Mouse (Mus musculus) mouse embryonic stem cell (cell line): ENCODE measurements around the gene Tbx2.

ENCODE experiments used
- in situ Hi-C, 2 experiments: fragments of 300-500 bp; cut with MboI; formaldehyde crosslinking; loops; 1 replicate in 1 of 2; 3 replicates in 1 of 2; pipeline ENCODE4 v1.14.3; 2019 to 2020; ENCODE audit warnings: low sequenced_read_pairs in 2 of 2, low pct_unique_long_range_greater_than_20kb in 1 of 2, mixed read lengths in 1 of 2; ENCODE audit not compliant: unreplicated experiment in 1 of 2

Tbx2 gene

DNA sequence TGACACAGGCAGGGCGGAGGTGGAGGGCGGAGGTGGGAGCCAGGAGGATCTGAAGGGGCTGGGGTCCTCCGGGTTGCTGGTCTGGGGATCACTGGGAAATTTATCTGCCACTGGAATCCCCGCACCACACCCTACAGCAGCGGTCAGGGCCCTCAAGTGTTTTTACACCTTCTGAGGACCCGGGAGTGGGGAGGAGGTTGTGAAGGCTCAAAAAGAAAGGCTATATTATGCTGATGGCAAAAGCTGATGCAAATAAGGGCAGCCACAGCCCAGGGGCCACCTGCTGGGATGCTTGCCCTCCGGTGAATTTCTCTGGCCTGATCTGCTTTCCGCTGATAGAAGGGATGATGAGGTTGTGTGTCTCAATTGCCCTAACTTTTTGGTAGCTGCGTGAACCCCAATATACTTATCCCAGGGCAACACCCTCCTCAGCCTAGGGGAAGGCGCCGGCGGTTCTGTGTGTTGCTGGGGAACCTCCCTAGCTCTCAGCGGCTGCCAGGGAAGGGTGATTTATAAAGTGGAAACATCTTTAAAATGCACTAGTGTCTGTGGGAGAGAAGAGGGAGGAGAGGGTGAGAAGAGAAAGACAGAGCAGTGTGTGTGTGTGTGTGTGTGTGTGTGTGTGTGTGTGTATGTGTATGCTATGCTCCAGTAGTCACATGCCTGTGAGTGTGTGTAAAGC lies 58.8 kb downstream of the Tbx2 start:
- in situ Hi-C loops, result loop anchor here in 1 of 2 experiments (5.0 kb wide), 1 partner anchor 54 kb away; no protein-coding TSS in a partner anchor
